Mouse (Mus musculus) testis, adult 2 months (tissue): ENCODE measurements at regions not wholly inside any gene's neighbourhood (a gene's known extent, or its start where the extent isn't known, plus 50 kb on each side); places are given as distances from the start of the nearest gene placed in this dataset.

Experiments
- H3K27ac ChIP-seq: fragments of 200-500 bp; 2 replicates; pipeline ENCODE4 v1.5.1; 2012; ENCODE audit warnings: low read depth, low read length; ENCODE audit not compliant: control insufficient read depth, insufficient read depth
- H3K27me3 ChIP-seq: fragments of 200-500 bp; 2 replicates; pipeline ENCODE4 v1.6.1; 2012; ENCODE audit warnings: mild to moderate bottlenecking, low read length, moderate library complexity; ENCODE audit not compliant: control insufficient read depth, insufficient read depth
- H3K36me3 ChIP-seq: fragments of 200-500 bp; 2 replicates; pipeline ENCODE4 v1.6.1; 2012; ENCODE audit warnings: mild to moderate bottlenecking, low read length; ENCODE audit not compliant: control insufficient read depth, insufficient read depth
- H3K4me1 ChIP-seq: fragments of 200-500 bp; 2 replicates; pipeline ENCODE4 v1.6.1; 2012; ENCODE audit warnings: low read length; ENCODE audit not compliant: control insufficient read depth, insufficient read depth
- H3K4me3 ChIP-seq: fragments of 200-500 bp; 2 replicates; pipeline ENCODE4 v1.5.1; 2012; ENCODE audit warnings: low read depth, mild to moderate bottlenecking, low read length, moderate library complexity, mixed read lengths; ENCODE audit not compliant: control insufficient read depth
- CTCF ChIP-seq: fragments of 200-500 bp; IDR thresholded peaks from 2 replicates; pipeline ENCODE4 v1.5.1; 2012; ENCODE audit warnings: low read depth, mild to moderate bottlenecking, inconsistent platforms, low read length, moderate library complexity; ENCODE audit not compliant: control insufficient read depth, insufficient read depth, insufficient replicate concordance
- POLR2A ChIP-seq: fragments of 200-500 bp; IDR thresholded peaks from 2 replicates; pipeline ENCODE4 v1.6.1; 2012; ENCODE audit warnings: low read depth, mild to moderate bottlenecking, inconsistent platforms, low read length, moderate library complexity; ENCODE audit not compliant: control insufficient read depth

DNA sequence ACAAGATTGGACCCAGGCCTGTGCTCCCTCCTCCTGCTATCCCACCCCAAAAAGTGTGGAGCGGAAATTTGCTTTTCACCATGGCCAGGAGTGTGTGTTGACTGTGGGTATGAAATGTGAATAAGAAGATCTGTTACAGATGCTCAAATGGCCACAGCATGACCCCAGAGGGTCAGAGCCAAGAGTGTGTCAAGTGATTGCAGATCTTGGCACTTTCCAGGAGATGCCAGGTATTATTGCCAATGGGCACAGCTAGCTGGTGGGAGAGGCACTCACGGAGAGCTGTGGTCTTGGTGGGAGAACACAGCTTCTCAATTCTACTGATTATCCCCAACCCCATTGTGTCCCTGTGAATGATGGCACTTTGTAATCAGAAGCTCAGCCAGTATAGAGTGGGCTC is 62.7 kb downstream of the Smim20 start:
- no peaks in the 10 kb centered on the region for H3K36me3 ChIP-seq
- no peak overlapping the region for H3K4me3 ChIP-seq
- no peak overlapping the region for H3K27ac ChIP-seq
- H3K4me1 ChIP-seq: no peaks in the 10 kb centered on the region
- no peaks in the 10 kb centered on the region for H3K27me3 ChIP-seq
- TF ChIP-seq POLR2A (no peak), CTCF (no peak)

DNA sequence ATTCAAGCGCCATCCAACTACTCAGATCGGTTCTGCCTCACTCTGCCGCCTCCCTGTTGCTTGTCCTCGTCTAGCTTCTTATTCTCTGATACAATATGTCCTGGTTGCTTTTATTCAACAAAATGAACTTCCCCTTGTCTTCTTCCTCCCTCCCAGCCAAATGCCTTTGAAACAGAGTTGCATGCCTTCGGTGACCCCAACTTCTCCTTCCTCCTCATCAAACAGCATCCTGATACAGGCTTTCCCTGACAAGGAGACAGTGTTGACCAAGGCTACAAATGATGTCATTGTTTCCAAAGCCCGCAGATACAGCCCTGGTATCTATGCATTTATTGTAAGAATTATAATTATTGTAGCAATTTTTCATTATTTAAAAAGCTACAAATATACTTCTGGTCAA is 69.8 kb downstream of the Smim20 start:
- Histone ChIP-seq H3K27me3 (no peaks in the 10 kb centered on the region), H3K27ac (no peak overlapping the region), H3K4me3 (no peak overlapping the region), H3K36me3 (no peaks in the 10 kb centered on the region), H3K4me1 (no peaks in the 10 kb centered on the region)
- TF ChIP-seq CTCF (no peak), POLR2A (no peak)

DNA sequence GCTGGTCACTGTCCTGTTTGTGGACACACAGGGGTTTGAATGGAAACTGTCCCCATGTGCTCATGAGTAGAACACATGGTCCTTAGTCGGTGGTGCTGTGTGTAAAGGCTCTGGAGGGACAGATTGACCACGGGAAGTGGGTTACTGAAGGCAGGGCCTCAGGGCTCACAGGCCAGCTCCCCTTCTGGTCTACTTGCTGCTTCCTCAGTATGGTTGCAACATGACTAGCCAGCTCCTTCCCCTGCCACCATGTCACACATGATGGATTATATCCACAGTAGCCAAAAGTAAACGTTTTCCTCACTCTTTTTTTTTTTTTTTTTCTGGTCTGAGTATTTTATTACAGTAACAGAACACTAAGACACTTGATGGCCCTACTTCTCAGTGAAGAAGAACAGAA is 70.9 kb downstream of the Smim20 start:
- Histone ChIP-seq H3K4me1 (no peaks in the 10 kb centered on the region), H3K27ac (no peak overlapping the region), H3K27me3 (no peaks in the 10 kb centered on the region), H3K36me3 (no peaks in the 10 kb centered on the region), H3K4me3 (no peak overlapping the region)
- TF ChIP-seq POLR2A (no peak), CTCF (no peak)

DNA sequence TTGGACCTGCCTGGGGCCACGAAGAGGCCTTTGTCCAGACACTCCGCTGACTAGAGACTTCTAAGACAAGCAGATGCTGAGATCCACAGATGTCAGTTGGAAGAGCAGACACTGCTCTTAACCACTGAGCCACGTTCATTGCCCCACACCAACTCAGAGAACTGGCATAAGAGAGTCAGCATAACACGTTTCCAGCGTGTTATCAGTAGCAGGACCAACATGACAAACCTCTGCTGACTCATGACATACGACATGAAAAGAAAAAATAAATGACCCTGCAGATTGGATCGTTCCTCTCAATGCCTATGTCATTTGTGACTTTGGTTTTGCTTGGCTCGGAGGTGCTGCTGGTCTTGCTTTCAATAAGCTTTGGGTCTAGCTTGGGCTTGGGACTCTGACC is 78.3 kb downstream of the Smim20 start:
- Histone ChIP-seq H3K4me3 (no peak overlapping the region), H3K27ac (no peak overlapping the region), H3K27me3 (no peaks in the 10 kb centered on the region), H3K36me3 (no peaks in the 10 kb centered on the region), H3K4me1 (no peaks in the 10 kb centered on the region)
- TF ChIP-seq CTCF: no peak
- TF ChIP-seq POLR2A: no peak

DNA sequence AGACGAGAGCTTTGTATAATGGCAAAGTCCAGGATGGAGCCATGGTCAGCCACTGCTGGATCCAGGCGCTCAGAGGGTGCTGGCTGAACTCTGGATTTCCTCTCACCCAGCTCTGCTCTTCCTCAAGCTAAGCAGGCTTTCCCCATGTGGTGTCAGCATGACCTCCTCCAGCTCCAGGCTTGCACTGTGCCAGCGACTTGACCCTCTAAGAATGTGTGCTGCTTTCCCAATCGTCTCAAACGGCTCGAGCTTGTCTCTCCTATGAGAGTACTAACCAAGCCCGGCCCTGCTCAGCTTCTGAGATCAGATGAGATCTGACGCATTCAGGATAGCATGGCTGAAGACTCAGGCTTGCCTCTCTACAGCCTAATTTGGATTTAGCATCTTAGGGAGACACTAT is 79.1 kb downstream of the Smim20 start:
- Histone ChIP-seq H3K4me3 (no peak overlapping the region), H3K27me3 (no peaks in the 10 kb centered on the region), H3K36me3 (no peaks in the 10 kb centered on the region), H3K4me1 (no peaks in the 10 kb centered on the region), H3K27ac (no peak overlapping the region)
- TF ChIP-seq POLR2A (no peak), CTCF (no peak)

DNA sequence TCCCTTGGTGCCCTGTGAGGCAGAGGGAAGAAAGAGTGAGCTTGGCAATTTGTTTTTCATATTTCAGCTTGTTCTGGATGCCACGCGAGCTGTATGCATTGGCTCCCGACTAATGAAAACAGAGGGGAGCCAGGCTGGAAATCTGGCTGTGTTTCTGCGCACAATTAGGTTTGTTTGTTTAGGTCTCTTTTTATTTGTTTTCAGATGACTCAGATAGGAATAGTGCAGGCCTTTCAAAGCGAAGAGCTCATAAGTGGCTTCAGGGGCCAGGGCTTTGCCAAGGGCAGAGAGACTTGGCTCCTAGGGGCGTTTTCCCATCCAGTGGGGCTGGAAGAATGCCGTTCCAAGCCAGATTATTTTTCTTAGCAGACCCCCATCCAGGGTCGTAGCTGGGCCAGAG is 79.9 kb downstream of the Smim20 start:
- Histone ChIP-seq H3K4me3 (no peak overlapping the region), H3K27me3 (no peaks in the 10 kb centered on the region), H3K36me3 (no peaks in the 10 kb centered on the region), H3K27ac (no peak overlapping the region), H3K4me1 (no peaks in the 10 kb centered on the region)
- TF ChIP-seq POLR2A: no peak
- TF ChIP-seq CTCF: no peak

DNA sequence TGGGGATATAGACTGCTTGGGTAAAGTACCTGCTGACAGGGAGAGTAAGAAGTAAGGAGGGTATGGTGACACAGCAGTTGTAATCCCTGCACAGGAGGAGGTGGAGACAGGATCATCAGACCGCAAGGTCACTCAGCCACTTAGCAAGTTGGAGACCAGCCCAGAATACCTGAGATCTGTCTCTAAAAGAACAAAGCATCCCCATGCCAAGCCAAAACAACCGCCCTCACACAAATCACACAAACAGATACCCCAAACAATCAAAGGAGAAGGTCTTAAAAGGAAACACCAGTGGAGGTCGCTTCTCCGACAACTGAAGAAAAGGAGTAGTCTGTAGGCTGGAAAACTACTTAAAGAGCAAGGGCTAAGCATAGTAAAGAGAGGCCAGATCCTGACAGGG is 86.0 kb downstream of the Smim20 start:
- H3K27ac ChIP-seq: no peak overlapping the region
- no peaks in the 10 kb centered on the region for H3K27me3 ChIP-seq
- H3K36me3 ChIP-seq: no peaks in the 10 kb centered on the region
- H3K4me1 ChIP-seq: no peaks in the 10 kb centered on the region; the same call in 1 of the 2 replicates
- H3K4me3 ChIP-seq: no peak overlapping the region
- TF ChIP-seq CTCF (no peak), POLR2A (no peak)

DNA sequence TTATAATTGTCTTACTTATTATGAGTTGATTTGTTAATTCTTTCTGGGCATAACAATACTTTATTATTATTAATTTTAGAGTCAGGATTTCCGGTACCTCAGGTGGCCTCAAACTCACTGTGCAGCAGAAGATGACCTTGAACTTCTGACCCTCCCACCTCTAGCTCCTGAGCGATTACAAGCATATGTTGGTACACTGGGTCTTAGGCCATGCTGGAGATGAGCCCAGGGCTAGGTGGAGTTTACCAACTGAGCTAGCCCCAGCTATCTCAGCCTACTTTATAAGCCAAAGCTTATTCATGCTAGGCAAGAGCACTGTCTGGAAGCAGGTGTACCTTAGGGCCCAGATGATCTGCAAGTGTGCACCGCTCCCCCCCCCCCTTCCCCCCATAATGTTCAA is 87.4 kb downstream of the Smim20 start:
- TF ChIP-seq CTCF: no peak
- no peak for TF ChIP-seq POLR2A
- no peaks in the 10 kb centered on the region for H3K36me3 ChIP-seq
- H3K27me3 ChIP-seq: no peaks in the 10 kb centered on the region
- H3K4me1 ChIP-seq: no peaks in the 10 kb centered on the region; the same call in 1 of the 2 replicates
- no peak overlapping the region; the same call in 1 of the 2 replicates for H3K27ac ChIP-seq
- H3K4me3 ChIP-seq: no peak overlapping the region
